In genomic region chr4:46689397-46690022, GRCm38 (mm10) we compare ENCODE assay signal across 8 mouse cellular contexts. TPM values are rescaled to one million over a fixed set of nuclear protein-coding genes. Genes with fewer than 3 reads are reported as not detected.
DNase-seq lines count a peak whose midpoint lies in the region; ATAC-seq and TF ChIP-seq lines count a peak whose summit lies in the region.

No protein-coding gene starts in this region.

- no peaks in the 10 kb centered on the region for H3K27me3 ChIP-seq in embryonic facial prominence, embryonic 11.5 days (ENCODE audit: control insufficient read depth, insufficient read depth, low read length)
- peaks cover 11% of the 10 kb centered on the region for H3K27me3 ChIP-seq in heart, embryonic 11.5 days (ENCODE audit: control insufficient read depth, insufficient read depth, low read length)
- H3K27me3 ChIP-seq in kidney, postnatal 0 days (ENCODE audit: insufficient read depth, low read length) = no peaks in the 10 kb centered on the region
- H3K27me3 ChIP-seq in liver, embryonic 11.5 days (replicated peaks; ENCODE audit: control insufficient read depth, insufficient read depth, low read length) = no peaks in the 10 kb centered on the region; the same call in 1 of the 2 replicates
- H3K27me3 ChIP-seq in neural tube, embryonic 11.5 days (ENCODE audit: control insufficient read depth, insufficient read depth, low read length) = no peaks in the 10 kb centered on the region
- no peaks in the 10 kb centered on the region for H3K27me3 ChIP-seq in stomach, embryonic 14.5 days (ENCODE audit: control insufficient read depth, insufficient read depth, low read length)

- H3K9me3 ChIP-seq in embryonic facial prominence, embryonic 11.5 days (replicated peaks; ENCODE audit: control insufficient read depth, low read length) = no peaks in the 10 kb centered on the region
- H3K9me3 ChIP-seq in heart, embryonic 11.5 days (replicated peaks; ENCODE audit: control insufficient read depth, low read length) = no peaks in the 10 kb centered on the region
- H3K9me3 ChIP-seq in kidney, postnatal 0 days (replicated peaks; ENCODE audit: low read length) = no peaks in the 10 kb centered on the region
- no peaks in the 10 kb centered on the region for H3K9me3 ChIP-seq in liver, embryonic 11.5 days (ENCODE audit: control insufficient read depth, low read length)
- no peaks in the 10 kb centered on the region for H3K9me3 ChIP-seq in neural tube, embryonic 11.5 days (ENCODE audit: control insufficient read depth, low read length)
- no peaks in the 10 kb centered on the region for H3K9me3 ChIP-seq in stomach, embryonic 14.5 days (ENCODE audit: control insufficient read depth, low read depth, low read length)

- no peak overlapping the region for H3K9ac ChIP-seq in embryonic facial prominence, embryonic 11.5 days (replicated peaks; ENCODE audit: low read length)
- H3K9ac ChIP-seq in heart, embryonic 11.5 days (ENCODE audit: low read depth, low read length) = no peak overlapping the region
- H3K9ac ChIP-seq in kidney, postnatal 0 days (ENCODE audit: low read depth, low read length) = no peak overlapping the region
- H3K9ac ChIP-seq in liver, embryonic 11.5 days (ENCODE audit: low read depth, low read length) = no peak overlapping the region
- H3K9ac ChIP-seq in neural tube, embryonic 11.5 days (ENCODE audit: low read length) = no peak overlapping the region
- no peak overlapping the region for H3K9ac ChIP-seq in stomach, embryonic 14.5 days (replicated peaks; ENCODE audit: low read depth, low read length)

- peak; percentile 49 for ATAC-seq in embryonic facial prominence, embryonic 11.5 days (replicated peaks; ENCODE audit: insufficient number of reproducible peaks, low FRiP score, low TSS enrichment, low read depth)
- 0 out of 2 replicates have a peak, but pooled peaks have one; percentile 18 for ATAC-seq in heart, embryonic 11.5 days (replicated peaks; ENCODE audit: insufficient number of reproducible peaks, low FRiP score, low TSS enrichment)
- ATAC-seq in kidney, postnatal 0 days (replicated peaks; ENCODE audit: low FRiP score, low read depth) = peak; percentile 44; the same call in 1 of the 2 replicates
- 0 out of 2 replicates have a peak, but pooled peaks have one; percentile 34 for ATAC-seq in liver, embryonic 11.5 days (replicated peaks; ENCODE audit: low FRiP score)
- no peak for ATAC-seq in neural tube, embryonic 11.5 days (ENCODE audit: insufficient read depth, low FRiP score, low TSS enrichment)
- peak; percentile 74; the same call in 1 of the 2 replicates for ATAC-seq in stomach, embryonic 14.5 days (ENCODE audit: insufficient number of reproducible peaks, insufficient read depth, low FRiP score, low read depth)

- H3K4me2 ChIP-seq in embryonic facial prominence, embryonic 11.5 days (ENCODE audit: low read depth, low read length) = no peak overlapping the region
- H3K4me2 ChIP-seq in heart, embryonic 11.5 days = no peak overlapping the region
- H3K4me2 ChIP-seq in kidney, postnatal 0 days (ENCODE audit: low read length) = no peak overlapping the region
- H3K4me2 ChIP-seq in liver, embryonic 11.5 days = no peak overlapping the region
- no peak overlapping the region for H3K4me2 ChIP-seq in neural tube, embryonic 11.5 days (ENCODE audit: low read depth)
- no peak overlapping the region for H3K4me2 ChIP-seq in stomach, embryonic 14.5 days (replicated peaks; ENCODE audit: low read depth, low read length)

- no peaks in the 10 kb centered on the region for H3K36me3 ChIP-seq in embryonic facial prominence, embryonic 11.5 days (replicated peaks; ENCODE audit: control insufficient read depth, insufficient read depth, low read depth, low read length)
- H3K36me3 ChIP-seq in heart, embryonic 11.5 days (ENCODE audit: control insufficient read depth, insufficient read depth, low read length) = no peaks in the 10 kb centered on the region
- no peaks in the 10 kb centered on the region for H3K36me3 ChIP-seq in kidney, postnatal 0 days (ENCODE audit: insufficient read depth, low read length)
- no peaks in the 10 kb centered on the region for H3K36me3 ChIP-seq in liver, embryonic 11.5 days (ENCODE audit: control insufficient read depth, insufficient read depth, low read length)
- H3K36me3 ChIP-seq in neural tube, embryonic 11.5 days (ENCODE audit: control insufficient read depth, insufficient read depth, low read length) = no peaks in the 10 kb centered on the region
- no peaks in the 10 kb centered on the region for H3K36me3 ChIP-seq in stomach, embryonic 14.5 days (ENCODE audit: control insufficient read depth, insufficient read depth, low read length)

- no peak overlapping the region for H3K4me3 ChIP-seq in embryonic facial prominence, embryonic 11.5 days (ENCODE audit: low read depth, low read length)
- no peak overlapping the region for H3K4me3 ChIP-seq in heart, embryonic 11.5 days (ENCODE audit: low read depth, low read length)
- no peak overlapping the region for H3K4me3 ChIP-seq in kidney, postnatal 0 days (replicated peaks; ENCODE audit: low read depth, low read length)
- H3K4me3 ChIP-seq in liver, embryonic 11.5 days (ENCODE audit: low read depth, low read length) = no peak overlapping the region
- no peak overlapping the region for H3K4me3 ChIP-seq in neural tube, embryonic 11.5 days (ENCODE audit: low read depth, low read length)
- no peak overlapping the region for H3K4me3 ChIP-seq in stomach, embryonic 14.5 days (ENCODE audit: low read depth, low read length)

- DNase-seq in B cell, adult 2 months = peak; percentile 80 to 81
- DNase-seq in adrenal gland, postnatal 36 days = peak; percentile 63 to 69
- DNase-seq in embryonic facial prominence, embryonic 11.5 days (ENCODE audit: low spot score) = peak; percentile 86
- peak; percentile 77 for DNase-seq in kidney, postnatal 0 days (ENCODE audit: low spot score)
- peak; percentile 63 for DNase-seq in liver, embryonic 11.5 days (ENCODE audit: low spot score)
- peak; percentile 73 for DNase-seq in neural tube, embryonic 11.5 days (ENCODE audit: low spot score)

- 44% methylated on average over 15 of the region's 15 CpGs for WGBS in embryonic facial prominence, embryonic 11.5 days
- 46% methylated on average over 15 of the region's 15 CpGs for WGBS in heart, embryonic 11.5 days (ENCODE audit: insufficient replicate concordance)
- 39% methylated on average over 15 of the region's 15 CpGs for WGBS in kidney, postnatal 0 days
- 43% methylated on average over 15 of the region's 15 CpGs for WGBS in liver, embryonic 11.5 days
- WGBS in neural tube, embryonic 11.5 days = 47% methylated on average over 15 of the region's 15 CpGs
- WGBS in stomach, embryonic 14.5 days = 44% methylated on average over 15 of the region's 15 CpGs

- no peak overlapping the region for H3K27ac ChIP-seq in embryonic facial prominence, embryonic 11.5 days (replicated peaks; ENCODE audit: low read depth, low read length)
- H3K27ac ChIP-seq in heart, embryonic 11.5 days (ENCODE audit: low read depth, low read length) = no peak overlapping the region
- no peak overlapping the region for H3K27ac ChIP-seq in kidney, postnatal 0 days
- H3K27ac ChIP-seq in liver, embryonic 11.5 days (ENCODE audit: low read depth, low read length) = no peak overlapping the region
- no peak overlapping the region for H3K27ac ChIP-seq in neural tube, embryonic 11.5 days (ENCODE audit: low read depth, low read length)
- H3K27ac ChIP-seq in stomach, embryonic 14.5 days (ENCODE audit: low read length) = no peak overlapping the region

- no peaks in the 10 kb centered on the region for H3K4me1 ChIP-seq in embryonic facial prominence, embryonic 11.5 days (ENCODE audit: control insufficient read depth, insufficient read depth, low read length)
- no peaks in the 10 kb centered on the region for H3K4me1 ChIP-seq in heart, embryonic 11.5 days (ENCODE audit: control insufficient read depth, insufficient read depth, low read length)
- no peaks in the 10 kb centered on the region for H3K4me1 ChIP-seq in kidney, postnatal 0 days (replicated peaks; ENCODE audit: insufficient read depth, low read length)
- H3K4me1 ChIP-seq in liver, embryonic 11.5 days (replicated peaks; ENCODE audit: control insufficient read depth, insufficient read depth, low read length) = no peaks in the 10 kb centered on the region
- H3K4me1 ChIP-seq in neural tube, embryonic 11.5 days (ENCODE audit: control insufficient read depth, insufficient read depth, low read length) = no peaks in the 10 kb centered on the region
- no peaks in the 10 kb centered on the region for H3K4me1 ChIP-seq in stomach, embryonic 14.5 days (ENCODE audit: control insufficient read depth, insufficient read depth, low read length)

- TF ChIP-seq CTCF in kidney, postnatal 0 days (IDR thresholded peaks at IDR 0.05; ENCODE audit: low read depth) = peak; percentile 96

RNA-seq across cellular contexts. Expression of gene Tbc1d2, which starts 39.5 kb away (rescaled TPM):
- total RNA-seq in adrenal gland, postnatal 36 days (2021) = 1 to 10 TPM; 2.4 to 2.7 TPM
- 1.3 and 1.6 TPM in 2 replicates for polyA plus RNA-seq in embryonic facial prominence, embryonic 11.5 days (2014; fragmentation: Nextera tagmentation; extraction: Ambion mirVana)
- polyA plus RNA-seq in heart, embryonic 11.5 days (2014; fragmentation: Nextera tagmentation; extraction: Ambion mirVana) = 0.11 and 0.30 TPM in 2 replicates
- polyA plus RNA-seq in kidney, postnatal 0 days (2015; fragmentation: Nextera tagmentation; extraction: Ambion mirVana) = 3.6 and 4.2 TPM in 2 replicates
- 0.58 and 0.70 TPM in 2 replicates for polyA plus RNA-seq in liver, embryonic 11.5 days (2014; fragmentation: Nextera tagmentation; extraction: Ambion mirVana)
- polyA plus RNA-seq in neural tube, embryonic 11.5 days (2014; fragmentation: Nextera tagmentation; extraction: Ambion mirVana) = 0.84 and 1.1 TPM in 2 replicates
- 2.2 and 2.3 TPM in 2 replicates for polyA plus RNA-seq in stomach, embryonic 14.5 days (2014; fragmentation: Nextera tagmentation; extraction: Ambion mirVana)
